Mouse (Mus musculus) layer of hippocampus, adult 2 months (tissue): ENCODE results near the gene Cdc42bpa. TPM values are rescaled to one million over a fixed set of nuclear protein-coding genes. Genes with fewer than 3 reads are reported as not detected.

Source experiments
- DNase-seq, 2 experiments: peaks; one replicate each; pipeline ENCODE4 v3.0.0; 2022; ENCODE audit warnings: low spot score in 2 of 2
- H3K27ac ChIP-seq: fragments of 200-600 bp; 2 replicates; pipeline ENCODE4 v1.8.1; 2022
- H3K4me3 ChIP-seq: fragments of 200-600 bp; 2 replicates; pipeline ENCODE4 v1.8.1; 2022; ENCODE audit warnings: mild to moderate bottlenecking
- CTCF ChIP-seq: fragments of 200-600 bp; conservative IDR thresholded peaks from 2 replicates; pipeline ENCODE4 v1.8.1; 2022; ENCODE audit warnings: antibody characterized with exemption, mild to moderate bottlenecking, moderate library complexity
- total RNA-seq, 2 experiments: library from RNA; stranded (reverse); gene quantifications; 2 replicates each; pipeline ENCODE4 v1.2.3; 2021

Cdc42bpa gene
- total RNA-seq, 2 experiments from 2014 or later: 229 to 247 TPM

DNA sequence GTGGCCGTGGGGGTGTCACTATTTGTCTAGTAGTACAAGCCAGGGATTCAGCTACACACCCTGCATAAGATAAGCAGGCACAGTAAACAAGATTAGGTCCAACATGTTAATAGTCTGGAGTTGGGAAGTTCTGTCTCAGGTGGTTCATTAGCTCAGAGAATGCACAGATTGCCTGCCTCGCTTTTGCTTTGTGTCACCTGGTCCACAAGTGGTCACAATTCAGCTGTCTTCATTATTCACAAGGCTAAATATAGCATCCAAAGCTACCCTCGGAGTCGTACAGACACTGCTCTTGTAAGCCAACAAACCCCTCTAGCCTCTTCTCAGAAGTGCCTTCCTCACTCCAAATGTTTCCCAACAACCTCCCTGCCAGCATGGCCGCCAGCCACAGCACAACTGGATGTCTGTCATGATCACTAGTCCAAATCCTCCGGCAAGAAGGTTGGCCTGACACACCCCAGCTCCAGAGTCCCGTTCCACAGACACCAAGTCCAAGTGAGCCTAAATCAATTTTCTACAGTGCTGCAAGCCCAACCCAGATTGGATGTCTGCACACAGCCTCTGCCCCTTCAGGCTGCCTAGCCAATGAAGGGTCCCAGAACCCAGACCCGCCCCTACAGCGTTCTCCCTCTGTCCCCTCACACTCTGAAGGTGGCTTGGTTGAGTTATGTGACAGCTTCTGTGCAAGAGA, 234.7 kb downstream of the Cdc42bpa start:
- H3K27ac ChIP-seq: peak overlapping the region; percentile 83
- no peak for DNase-seq
- TF ChIP-seq CTCF: no peak

DNA sequence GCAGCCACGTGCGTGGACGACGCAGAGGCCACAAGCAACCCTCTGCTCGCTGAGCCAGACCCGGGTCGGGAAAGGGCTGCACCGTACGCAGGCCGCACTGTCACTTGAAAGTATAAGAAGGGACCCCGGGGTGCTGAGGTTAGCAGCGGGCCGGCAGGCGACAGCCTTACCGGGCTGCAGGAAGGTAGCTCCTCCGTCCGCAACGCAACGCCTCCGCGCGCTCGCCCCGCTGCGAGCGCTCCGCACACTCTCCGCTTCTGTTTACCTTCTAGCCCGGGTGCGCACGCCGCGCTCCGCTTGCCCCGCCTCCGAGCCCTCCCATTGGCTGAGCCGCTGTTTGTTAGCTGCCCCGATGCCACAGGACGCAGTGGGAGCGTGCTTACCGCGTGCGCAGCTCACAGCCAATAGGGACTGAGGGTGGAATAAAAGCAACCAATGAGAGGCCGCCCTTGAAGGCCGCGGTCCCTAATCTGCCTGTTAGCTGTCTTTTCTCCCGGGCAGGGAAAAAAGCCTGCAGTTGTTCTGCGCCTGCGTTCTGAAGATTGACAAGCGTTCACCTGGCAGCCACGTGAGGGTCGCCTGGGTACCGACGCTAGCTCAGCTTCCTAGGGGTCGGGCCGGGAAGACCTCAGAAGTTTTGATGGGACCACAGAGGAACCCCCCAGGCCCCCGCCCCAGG, 235.6 kb downstream of the Cdc42bpa start:
- peak overlapping the region; percentile 74 for H3K4me3 ChIP-seq
- TF ChIP-seq CTCF: no peak
- peak; percentile 96 to 99 for DNase-seq
- H3K27ac ChIP-seq: peak overlapping the region; percentile 83

More for the DNA sequence above, 234.7 kb downstream of the Cdc42bpa start:
- peak overlapping the region; percentile 74 for H3K4me3 ChIP-seq

DNA sequence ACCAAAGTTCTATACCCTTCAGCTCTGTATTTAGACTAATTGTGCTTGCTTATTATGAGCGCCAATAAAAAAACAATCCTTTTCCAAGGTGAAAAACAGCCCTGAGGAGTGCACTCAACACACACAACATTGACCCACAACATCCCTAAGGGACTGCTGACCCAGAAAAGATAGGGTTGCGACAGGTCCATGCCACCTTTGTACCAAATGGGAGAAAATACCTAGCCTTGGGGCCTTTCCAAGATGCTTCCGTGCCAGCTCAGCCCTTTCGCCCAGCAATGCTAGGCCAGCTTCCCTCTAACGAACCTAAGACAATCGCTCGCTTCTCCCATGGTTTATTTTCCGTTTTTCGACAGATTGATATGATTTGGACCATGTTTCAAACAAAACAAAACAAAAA, 236.2 kb downstream of the Cdc42bpa start:
- Histone ChIP-seq H3K27ac (peak overlapping the region; percentile 76), H3K4me3 (peak overlapping the region; percentile 74)
- DNase-seq: no peak
- no peak for TF ChIP-seq CTCF

DNA sequence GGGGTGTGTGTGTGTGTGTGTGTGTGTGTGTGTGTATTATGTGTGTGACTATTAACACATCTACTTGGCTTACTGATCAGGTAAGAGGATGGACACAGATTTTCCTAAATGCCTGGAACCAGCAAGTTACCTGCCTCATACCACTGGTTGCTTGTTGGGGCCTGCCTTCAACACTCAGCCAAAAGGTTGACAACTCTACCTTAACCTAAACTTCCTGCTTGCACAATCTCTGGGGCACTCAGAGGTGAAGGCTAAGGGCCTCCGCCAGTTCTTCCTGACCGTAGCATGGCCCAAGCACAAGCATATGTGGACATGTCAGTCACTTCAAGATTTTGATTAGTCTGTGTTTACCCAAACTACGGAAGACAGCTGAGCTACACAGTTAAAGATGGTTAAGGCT, 237.7 kb downstream of the Cdc42bpa start:
- no peak for TF ChIP-seq CTCF
- H3K27ac ChIP-seq: no peak overlapping the region
- no peak overlapping the region for H3K4me3 ChIP-seq
- DNase-seq: no peak

DNA sequence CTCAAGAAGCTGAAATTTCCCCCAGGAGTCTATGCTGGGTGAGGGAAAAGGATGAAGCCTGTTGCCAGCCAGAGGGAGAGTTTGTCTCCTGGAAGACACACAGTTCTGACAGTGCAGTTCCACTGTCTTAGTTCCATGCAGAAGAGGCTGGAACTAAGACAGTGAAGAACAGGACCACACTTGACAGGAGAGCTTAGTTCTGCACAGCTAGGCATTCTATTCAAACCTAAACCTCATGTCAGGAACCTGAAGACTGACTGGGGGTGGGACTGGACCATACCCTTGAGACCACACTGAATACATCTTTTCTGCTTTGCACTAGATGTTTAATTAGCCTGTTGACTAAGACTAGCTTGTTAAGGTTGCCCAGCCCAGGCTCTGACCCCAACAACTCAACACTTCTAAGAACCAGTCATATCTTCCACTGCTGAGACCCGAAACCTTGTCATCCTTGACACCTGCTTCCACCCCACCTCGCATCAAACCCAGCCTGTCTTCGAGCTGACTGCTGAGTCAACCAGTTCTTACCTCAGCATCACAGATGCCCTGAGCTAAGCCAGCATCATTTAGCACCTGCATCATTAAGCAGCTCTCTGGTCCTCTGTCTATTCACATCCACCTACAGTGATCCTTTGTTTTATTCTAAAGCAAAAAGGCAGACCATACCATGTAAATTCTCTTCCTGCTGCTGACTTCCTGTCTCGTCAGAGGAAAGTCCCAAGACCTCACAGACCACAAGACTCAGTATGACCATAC, 238.9 kb downstream of the Cdc42bpa start, which contains the start of gene Coq8a:
TSS of gene Coq8a (minus strand) at position 644 of the 756 bp plus-strand sequence.
- Histone ChIP-seq H3K4me3 (no peak within 1 kb of the TSS), H3K27ac (no peak within 1 kb of the TSS)
- no peak for TF ChIP-seq CTCF
- no peak for DNase-seq

DNA sequence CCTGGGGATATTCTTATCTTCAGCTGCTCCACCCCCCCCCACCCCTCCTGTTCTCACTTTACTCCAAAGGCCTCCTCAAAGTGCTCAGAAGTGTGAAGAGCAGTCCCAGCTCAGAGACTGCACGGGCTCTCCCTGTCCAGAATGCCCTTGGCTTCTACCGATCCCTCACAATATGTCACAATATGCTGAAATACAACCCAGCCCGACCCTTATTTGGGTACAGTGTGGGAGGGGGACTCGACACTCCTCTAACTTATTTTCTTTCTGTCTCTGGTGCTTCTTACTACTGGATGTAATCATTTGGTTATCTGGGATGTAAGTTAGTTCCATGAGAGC, 239.4 kb downstream of the Cdc42bpa start:
- TF ChIP-seq CTCF: no peak
- Histone ChIP-seq H3K4me3 (no peak overlapping the region), H3K27ac (no peak overlapping the region)
- DNase-seq: no peak

DNA sequence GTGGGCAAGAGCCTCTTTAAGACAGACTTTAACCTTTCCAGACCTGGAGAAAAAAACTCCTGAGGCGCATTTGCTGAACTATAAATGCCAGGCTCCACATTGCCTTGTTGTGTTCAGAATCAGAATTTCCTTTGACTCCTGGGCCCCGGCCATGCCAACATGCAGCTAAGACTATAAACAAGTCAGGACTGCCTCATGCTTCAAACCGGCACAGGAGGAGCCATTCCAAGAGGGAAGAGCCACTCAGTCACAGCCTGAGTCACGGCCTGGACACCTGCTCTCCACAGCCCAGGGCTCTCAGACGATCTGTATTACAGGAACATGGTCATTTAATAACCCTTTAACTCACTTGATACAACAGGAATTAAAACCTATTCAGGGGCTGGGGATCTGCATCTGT, 240.4 kb downstream of the Cdc42bpa start:
- no peak for TF ChIP-seq CTCF
- no peak overlapping the region for H3K27ac ChIP-seq
- no peak overlapping the region for H3K4me3 ChIP-seq
- DNase-seq: no peak

DNA sequence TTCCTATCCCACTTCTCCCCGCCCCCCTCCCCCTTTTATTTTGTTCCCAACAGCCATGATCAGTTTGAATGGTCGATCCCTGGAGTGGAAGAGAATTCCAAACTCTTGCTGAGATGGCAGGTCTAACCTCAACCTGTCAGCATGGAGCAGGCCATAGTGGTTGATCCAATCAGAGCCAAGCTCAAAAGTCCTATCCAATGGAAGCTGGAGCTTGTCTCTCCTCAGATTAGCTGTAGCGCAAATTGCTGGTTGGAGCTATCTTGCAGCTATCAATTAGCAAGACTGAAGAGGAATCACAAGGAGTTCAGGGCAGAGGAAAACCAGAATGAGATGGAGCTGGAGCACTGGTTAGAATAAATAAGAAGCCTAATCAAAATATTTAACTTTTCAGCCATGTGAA, 248.1 kb downstream of the Cdc42bpa start:
- TF ChIP-seq CTCF: no peak
- H3K27ac ChIP-seq: no peak overlapping the region
- no peak for DNase-seq

DNA sequence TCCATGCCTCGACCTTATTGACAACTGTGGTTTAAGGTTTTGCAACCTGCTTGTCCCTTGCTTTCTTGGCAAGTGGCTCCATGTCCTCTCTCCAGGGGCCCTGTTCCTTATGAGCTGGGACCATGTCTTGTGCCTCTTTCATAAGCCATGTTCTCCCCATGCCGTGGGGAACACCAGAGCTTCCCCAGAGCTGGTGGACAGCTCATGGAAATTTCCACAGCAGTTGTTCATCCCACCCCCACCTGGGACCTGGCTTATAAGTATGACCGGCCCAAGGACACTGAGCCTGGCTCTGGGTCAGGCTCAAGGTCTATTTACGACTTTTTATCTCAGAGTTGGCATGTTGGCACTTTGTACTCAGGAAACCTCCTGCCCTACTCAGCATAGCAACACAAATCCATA, 249.8 kb downstream of the Cdc42bpa start:
- H3K27ac ChIP-seq: no peak overlapping the region
- DNase-seq: no peak

More for the DNA sequence above, 248.1 kb downstream of the Cdc42bpa start:
- H3K4me3 ChIP-seq: no peak overlapping the region

DNA sequence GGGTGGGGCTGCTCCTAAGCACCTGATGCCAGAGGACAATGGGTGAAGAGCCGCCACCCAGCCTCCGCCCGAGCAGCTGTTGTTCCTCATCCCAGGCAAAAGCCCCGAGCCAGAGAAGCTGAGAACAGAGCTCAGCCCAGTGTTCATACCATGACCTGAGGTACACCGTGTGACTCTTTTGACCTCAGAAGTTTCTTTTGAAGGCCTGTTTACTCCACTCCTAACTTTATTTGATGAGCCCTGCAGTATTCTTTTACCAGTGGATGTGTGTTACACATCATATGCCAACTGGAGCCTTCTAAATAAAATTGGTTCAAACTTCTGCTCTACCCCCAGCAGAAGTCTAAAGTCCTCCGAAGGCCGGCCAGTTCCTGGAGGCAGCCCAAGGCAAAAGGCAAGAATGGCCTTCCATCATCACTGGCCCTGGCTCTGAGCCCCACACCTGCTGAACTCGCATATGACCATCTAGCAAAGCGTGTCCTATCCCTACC, 250.6 kb downstream of the Cdc42bpa start:
- DNase-seq: no peak
- no peak overlapping the region for H3K4me3 ChIP-seq
- 0 out of 2 replicates have a peak overlapping the region, but pooled peaks have one; percentile 25 for H3K27ac ChIP-seq
- TF ChIP-seq CTCF: no peak

More for the DNA sequence above, 249.8 kb downstream of the Cdc42bpa start:
- TF ChIP-seq CTCF: no peak
- H3K4me3 ChIP-seq: no peak overlapping the region

DNA sequence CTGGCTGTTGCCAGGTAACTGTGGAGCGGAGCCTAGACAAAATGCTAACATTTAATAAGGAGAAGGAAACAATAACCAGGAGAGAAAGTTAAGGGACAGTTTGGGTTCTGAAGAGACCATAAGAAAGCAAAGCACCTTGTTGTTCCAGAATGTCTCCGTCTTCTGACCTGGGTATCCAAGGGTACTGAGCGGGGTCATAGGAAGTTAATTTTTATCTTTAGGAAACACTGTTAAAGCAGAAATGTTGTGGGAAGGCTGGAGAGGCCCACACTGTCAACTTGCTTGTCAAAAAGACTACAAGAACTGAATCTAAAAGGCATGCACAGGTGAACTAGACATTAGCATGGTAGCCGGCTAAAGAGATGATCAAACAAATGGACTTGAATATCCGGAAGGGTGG, 252.6 kb downstream of the Cdc42bpa start:
- DNase-seq: no peak
- no peak overlapping the region for H3K27ac ChIP-seq
- TF ChIP-seq CTCF: no peak
- no peak overlapping the region for H3K4me3 ChIP-seq

DNA sequence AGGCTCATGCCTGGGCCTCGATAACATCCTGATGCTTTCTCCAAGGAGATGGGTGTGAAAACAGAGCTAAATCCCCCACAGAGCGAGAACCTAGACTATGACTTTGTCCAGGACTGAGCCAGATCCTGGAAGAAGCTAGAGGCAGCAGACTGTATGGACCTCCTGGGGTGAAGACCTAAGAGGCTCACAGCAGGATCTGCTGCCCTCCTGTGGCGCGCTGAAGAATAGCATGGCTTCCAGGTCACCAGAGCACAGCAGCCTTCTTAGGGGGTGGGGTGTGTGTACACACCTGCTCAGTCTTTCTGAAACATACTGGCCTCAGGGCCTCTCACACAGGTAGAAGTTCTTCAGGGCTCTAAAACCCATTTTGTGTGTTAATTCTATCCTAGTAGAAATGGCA, 254.8 kb downstream of the Cdc42bpa start:
- DNase-seq: peak; percentile 49 to 60
- peak; percentile 100 for TF ChIP-seq CTCF
- Histone ChIP-seq H3K27ac (no peak overlapping the region), H3K4me3 (no peak overlapping the region)

Other genes with a start within 250 kb of the Cdc42bpa start
- gene Kif28, start 215.2 kb upstream of the Cdc42bpa start, total RNA-seq: under 1 TPM; 0.13 to 0.20 TPM
- not detected for gene Gm10518, start 157.1 kb upstream of the Cdc42bpa start, total RNA-seq
- 10 to 100 TPM; 40.0 to 41.8 TPM for gene Ahctf1, start 156.8 kb upstream of the Cdc42bpa start, total RNA-seq
- 10 to 100 TPM; 56.1 to 65.6 TPM for gene Coq8a, start 239.1 kb downstream of the Cdc42bpa start, total RNA-seq